Mouse (Mus musculus) hindbrain, embryonic 13.5 days (tissue): ENCODE measurements at regions not wholly inside any gene's neighbourhood (a gene's known extent, or its start where the extent isn't known, plus 50 kb on each side); places are given as distances from the start of the nearest gene placed in this dataset.
A peak's percentile ranks its signal among the peaks of the same experiment; 100 is the strongest.

ENCODE experiments used
- ATAC-seq: fragments of 200-750 bp; cut with Nextera tagmentation; 2 replicates; pipeline ENCODE4 v1.8.0; 2017; ENCODE audit warnings: moderate TSS enrichment; ENCODE audit not compliant: low FRiP score
- H3K27ac ChIP-seq: fragments of 300-500 bp; sonication (generic); 2 replicates; pipeline ENCODE4 v1.5.1; 2015; ENCODE audit warnings: inconsistent platforms, mild to moderate bottlenecking, moderate library complexity
- H3K27me3 ChIP-seq: fragments of 300-500 bp; sonication (generic); 2 replicates; pipeline ENCODE4 v1.6.1; 2015; ENCODE audit warnings: mild to moderate bottlenecking, inconsistent platforms
- H3K36me3 ChIP-seq: fragments of 300-500 bp; sonication (generic); 2 replicates; pipeline ENCODE4 v1.6.1; 2015; ENCODE audit warnings: mild to moderate bottlenecking, inconsistent platforms
- H3K4me1 ChIP-seq: fragments of 300-500 bp; sonication (generic); replicated peaks from 2 replicates; pipeline ENCODE4 v1.6.1; 2015; ENCODE audit warnings: inconsistent platforms
- H3K4me2 ChIP-seq: fragments of 300-500 bp; sonication (generic); 2 replicates; pipeline ENCODE4 v1.6.1; 2015; ENCODE audit warnings: inconsistent platforms, mild to moderate bottlenecking, moderate library complexity
- H3K4me3 ChIP-seq: fragments of 300-500 bp; sonication (generic); 2 replicates; pipeline ENCODE4 v1.5.1; 2015; ENCODE audit warnings: mild to moderate bottlenecking, inconsistent platforms
- H3K9ac ChIP-seq: fragments of 300-500 bp; sonication (generic); 2 replicates; pipeline ENCODE4 v1.6.1; 2015; ENCODE audit warnings: mild to moderate bottlenecking, inconsistent platforms
- H3K9me3 ChIP-seq: fragments of 300-500 bp; sonication (generic); 2 replicates; pipeline ENCODE4 v1.6.1; 2016; ENCODE audit warnings: inconsistent platforms
- WGBS: fragments of 180-500 bp; shearing (Covaris S2); methylation state at CpG from one replicate; pipeline ENCODE4 v1.1.7; 2015; 5-methylcytosine and 5-hydroxymethylcytosine counted together

GRCm38 (mm10) chr9:120861788-120862345, 67.1 kb upstream of the Ctnnb1 start:
- 35% methylated on average over 12 of the region's 12 CpGs for WGBS
- no peak overlapping the region for H3K4me2 ChIP-seq
- peaks cover 15% of the 10 kb centered on the region; the same call in 1 of the 2 replicates for H3K27me3 ChIP-seq
- ATAC-seq, result no peak
- H3K9me3 ChIP-seq, result no peaks in the 10 kb centered on the region
- H3K27ac ChIP-seq, result peak overlapping the region; percentile 65
- H3K36me3 ChIP-seq, result no peaks in the 10 kb centered on the region
- no peak overlapping the region for H3K4me3 ChIP-seq
- H3K4me1 ChIP-seq, result peaks cover 39% of the 10 kb centered on the region
- H3K9ac ChIP-seq, result no peak overlapping the region

GRCm38 (mm10) chr9:120864410-120864809, 64.6 kb upstream of the Ctnnb1 start:
- ATAC-seq, result no peak
- Histone ChIP-seq H3K27ac (no peak overlapping the region), H3K36me3 (no peaks in the 10 kb centered on the region), H3K27me3 (peaks cover 15% of the 10 kb centered on the region; the same call in 1 of the 2 replicates), H3K4me3 (no peak overlapping the region), H3K4me1 (peaks cover 52% of the 10 kb centered on the region), H3K9me3 (no peaks in the 10 kb centered on the region), H3K4me2 (no peak overlapping the region), H3K9ac (no peak overlapping the region)
- 69% methylated on average over 3 of the region's 3 CpGs for WGBS

GRCm38 (mm10) chr9:120866251-120866650, 62.8 kb upstream of the Ctnnb1 start:
- peak overlapping the region; percentile 71 for H3K27ac ChIP-seq
- no peak for ATAC-seq
- no peak overlapping the region for H3K4me3 ChIP-seq
- no peak overlapping the region for H3K4me2 ChIP-seq
- no peak overlapping the region for H3K9ac ChIP-seq
- no peaks in the 10 kb centered on the region for H3K9me3 ChIP-seq
- peaks cover 62% of the 10 kb centered on the region for H3K4me1 ChIP-seq
- H3K27me3 ChIP-seq, result peaks cover 15% of the 10 kb centered on the region; the same call in 1 of the 2 replicates
- no peaks in the 10 kb centered on the region for H3K36me3 ChIP-seq
- WGBS, result 41% methylated on average over 5 of the region's 5 CpGs

GRCm38 (mm10) chr9:120866709-120867108, 62.3 kb upstream of the Ctnnb1 start:
- H3K4me2 ChIP-seq, result no peak overlapping the region
- no peak overlapping the region for H3K4me3 ChIP-seq
- peaks cover 15% of the 10 kb centered on the region; the same call in 1 of the 2 replicates for H3K27me3 ChIP-seq
- H3K36me3 ChIP-seq, result no peaks in the 10 kb centered on the region
- H3K27ac ChIP-seq, result peak overlapping the region; percentile 71
- H3K9ac ChIP-seq, result no peak overlapping the region
- 31% methylated on average over 4 of the region's 4 CpGs for WGBS
- ATAC-seq, result peak; percentile 69
- H3K4me1 ChIP-seq, result peaks cover 57% of the 10 kb centered on the region
- no peaks in the 10 kb centered on the region for H3K9me3 ChIP-seq

- Histone ChIP-seq H3K27me3 (peaks cover 15% of the 10 kb centered on the region; the same call in 1 of the 2 replicates), H3K4me1 (peaks cover 46% of the 10 kb centered on the region), H3K9me3 (no peaks in the 10 kb centered on the region; the same call in 1 of the 2 replicates), H3K9ac (no peak overlapping the region), H3K4me2 (no peak overlapping the region), H3K27ac (no peak overlapping the region), H3K4me3 (no peak overlapping the region), H3K36me3 (no peaks in the 10 kb centered on the region)
- 67% methylated on average over 2 of the region's 2 CpGs for WGBS
- ATAC-seq, result no peak
Measured at GRCm38 (mm10) chr9:120867861-120868260, 61.2 kb upstream of the Ctnnb1 start.

GRCm38 (mm10) chr9:120868330-120868729, 60.7 kb upstream of the Ctnnb1 start:
- Histone ChIP-seq H3K27me3 (peaks cover 12% of the 10 kb centered on the region; the same call in 1 of the 2 replicates), H3K9me3 (no peaks in the 10 kb centered on the region; the same call in 1 of the 2 replicates), H3K4me3 (no peak overlapping the region), H3K9ac (no peak overlapping the region), H3K27ac (no peak overlapping the region), H3K4me1 (peaks cover 46% of the 10 kb centered on the region), H3K4me2 (no peak overlapping the region), H3K36me3 (no peaks in the 10 kb centered on the region)
- no peak for ATAC-seq
- WGBS, result 90% methylated on average over 4 of the region's 4 CpGs

- 28% methylated on average over 19 of the region's 19 CpGs for WGBS
- H3K27ac ChIP-seq, result peak overlapping the region; percentile 74
- peak overlapping the region; percentile 43 for H3K9ac ChIP-seq
- H3K4me2 ChIP-seq, result peak overlapping the region; percentile 39
- peaks cover 45% of the 10 kb centered on the region for H3K4me1 ChIP-seq
- no peaks in the 10 kb centered on the region for H3K36me3 ChIP-seq
- H3K4me3 ChIP-seq, result no peak overlapping the region
- H3K9me3 ChIP-seq, result no peaks in the 10 kb centered on the region; the same call in 1 of the 2 replicates
- peak; percentile 17; the same call in 1 of the 2 replicates for ATAC-seq
- H3K27me3 ChIP-seq, result peaks cover 4% of the 10 kb centered on the region; the same call in 1 of the 2 replicates
Measured at GRCm38 (mm10) chr9:120869432-120870081, 59.5 kb upstream of the Ctnnb1 start.

- H3K27ac ChIP-seq, result no peak overlapping the region
- no peaks in the 10 kb centered on the region for H3K36me3 ChIP-seq
- no peak overlapping the region for H3K4me2 ChIP-seq
- 93% methylated on average over 3 of the region's 3 CpGs for WGBS
- no peaks in the 10 kb centered on the region for H3K27me3 ChIP-seq
- H3K4me1 ChIP-seq, result peaks cover 27% of the 10 kb centered on the region
- H3K4me3 ChIP-seq, result no peak overlapping the region
- ATAC-seq, result no peak
- no peak overlapping the region for H3K9ac ChIP-seq
- H3K9me3 ChIP-seq, result no peaks in the 10 kb centered on the region; the same call in 1 of the 2 replicates
Measured at GRCm38 (mm10) chr9:120873293-120873692, 55.7 kb upstream of the Ctnnb1 start.

- no peak for ATAC-seq
- Histone ChIP-seq H3K36me3 (no peaks in the 10 kb centered on the region), H3K9ac (no peak overlapping the region), H3K9me3 (no peaks in the 10 kb centered on the region; the same call in 1 of the 2 replicates), H3K4me2 (no peak overlapping the region), H3K27ac (no peak overlapping the region), H3K4me3 (no peak overlapping the region), H3K4me1 (peaks cover 19% of the 10 kb centered on the region), H3K27me3 (no peaks in the 10 kb centered on the region)
- WGBS, result 94% methylated on average over 5 of the region's 5 CpGs
Measured at GRCm38 (mm10) chr9:120874416-120874976, 54.5 kb upstream of the Ctnnb1 start.

GRCm38 (mm10) chr9:120877101-120877500, 51.9 kb upstream of the Ctnnb1 start:
- H3K4me3 ChIP-seq, result no peak overlapping the region
- H3K9me3 ChIP-seq, result no peaks in the 10 kb centered on the region; the same call in 1 of the 2 replicates
- WGBS, result 93% methylated on average over 2 of the region's 2 CpGs
- H3K4me2 ChIP-seq, result no peak overlapping the region
- H3K27me3 ChIP-seq, result no peaks in the 10 kb centered on the region
- H3K4me1 ChIP-seq, result peaks cover 5% of the 10 kb centered on the region
- H3K27ac ChIP-seq, result no peak overlapping the region
- no peak for ATAC-seq
- no peak overlapping the region for H3K9ac ChIP-seq
- no peaks in the 10 kb centered on the region for H3K36me3 ChIP-seq
